Mouse (Mus musculus) cerebellum, postnatal 4 days (tissue): ENCODE measurements around the gene Iqcn.

Experiments used
- DNase-seq, 2 experiments: peaks; one replicate each; pipeline ENCODE4 v3.0.0; 2022; ENCODE audit warnings: low spot score in 2 of 2, mixed read lengths in 1 of 2

Gene Iqcn

DNA sequence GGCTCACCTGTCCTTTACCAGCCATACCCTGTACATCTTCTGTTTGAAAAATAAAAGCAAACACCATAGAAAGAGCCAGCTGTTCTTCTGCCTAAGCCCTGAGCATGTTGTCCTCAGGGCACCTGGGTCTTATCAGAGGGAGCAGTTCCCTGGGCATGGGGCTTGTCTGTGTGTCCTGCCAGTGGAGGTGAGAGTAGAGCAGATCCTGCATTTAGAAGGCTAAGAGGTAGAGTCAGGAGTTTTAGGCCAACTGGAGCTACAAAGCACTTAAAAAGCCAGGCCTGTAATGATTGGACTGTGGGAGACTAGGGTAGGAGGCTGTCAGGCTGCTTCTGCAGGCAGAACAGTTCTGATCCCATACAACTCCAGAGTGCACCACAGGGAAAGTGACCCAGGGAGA, 24.6 kb upstream of the Iqcn start:
- DNase-seq: no peak

DNA sequence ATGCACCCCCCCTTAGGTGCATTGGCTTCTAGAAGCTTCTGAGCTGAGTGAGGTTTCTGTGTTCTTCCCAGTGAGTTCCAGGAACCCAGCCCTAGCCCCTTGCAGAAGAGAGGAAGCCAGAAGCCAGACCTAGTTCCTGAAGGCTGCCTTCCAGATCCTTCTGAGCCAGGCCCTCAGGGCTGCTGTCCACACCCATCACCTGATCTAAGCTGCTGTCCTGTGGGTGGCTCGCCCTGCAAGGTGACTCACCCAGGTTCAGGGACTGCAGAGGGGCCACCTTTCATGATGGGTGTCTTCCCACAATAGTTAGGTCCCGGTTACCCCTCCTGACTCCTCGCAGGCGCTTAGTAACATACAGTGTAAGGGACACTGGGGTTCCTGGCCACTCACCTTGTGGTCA, 23.9 kb upstream of the Iqcn start:
- no peak for DNase-seq

GRCm38 (mm10) chr8:70680039-70680438, 23.2 kb upstream of the Iqcn start:
- no peak for DNase-seq

DNA sequence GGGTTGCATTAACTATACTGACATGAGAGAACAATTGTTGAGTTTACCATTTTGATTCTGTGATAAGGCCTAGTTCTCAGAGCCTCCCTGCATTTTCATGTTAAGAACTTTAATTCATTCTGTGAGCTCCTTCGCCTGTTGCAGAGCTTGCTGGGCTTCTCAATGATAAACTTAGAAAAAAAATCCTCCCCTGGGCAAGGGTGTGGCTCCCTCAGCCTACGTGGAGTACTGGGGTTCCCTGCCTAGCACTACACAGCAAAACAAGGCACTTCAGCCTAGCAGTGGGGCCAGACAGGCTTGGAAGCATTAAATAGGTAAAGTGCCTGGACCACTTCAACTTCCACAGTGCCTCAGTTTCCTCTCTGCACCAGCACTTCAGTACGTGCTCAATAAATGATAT, 21.8 kb upstream of the Iqcn start:
- DNase-seq: no peak

DNA sequence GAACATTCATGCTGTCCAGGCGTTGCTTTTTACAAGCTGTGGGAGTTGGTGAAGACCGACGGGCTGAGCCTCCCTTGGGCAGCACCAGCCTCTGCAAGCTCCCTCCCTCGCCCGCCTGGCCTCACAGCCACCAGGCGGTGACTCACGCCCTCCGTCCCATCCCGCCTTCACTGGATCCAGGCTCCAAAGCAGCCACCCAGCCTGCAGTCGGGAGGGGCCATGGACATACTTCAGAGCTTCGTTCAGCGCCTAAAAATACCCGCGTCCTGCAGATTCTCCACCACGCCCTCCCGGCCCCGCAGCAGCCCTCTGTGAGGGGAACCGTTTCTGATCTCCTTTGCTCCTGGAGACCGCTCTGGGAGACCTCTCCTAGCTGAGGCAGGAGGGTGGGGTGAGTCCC, 21.1 kb upstream of the Iqcn start:
- DNase-seq: no peak

- DNase-seq: no peak
Measured at GRCm38 (mm10) chr8:70682692-70683091, 20.6 kb upstream of the Iqcn start.

DNA sequence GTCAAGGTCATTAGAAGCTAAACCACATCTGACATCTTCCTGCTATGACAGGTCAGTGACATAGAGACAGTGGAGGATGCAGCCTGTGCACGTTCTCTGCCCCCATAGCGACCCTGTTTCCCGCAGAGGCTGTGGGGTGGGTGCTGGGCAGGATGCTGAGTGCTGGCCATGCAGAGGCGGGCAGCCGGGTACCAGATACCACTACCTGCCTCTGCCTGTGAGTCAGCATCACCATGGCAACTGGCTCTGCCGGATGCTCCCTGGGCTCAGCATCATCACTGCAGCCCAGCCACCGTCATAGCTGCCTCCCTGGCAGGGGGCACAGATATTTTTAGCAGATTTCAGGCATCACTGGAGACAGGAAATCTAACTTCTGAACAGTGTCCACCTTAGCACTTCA, 19.0 kb upstream of the Iqcn start:
- DNase-seq: no peak

DNA sequence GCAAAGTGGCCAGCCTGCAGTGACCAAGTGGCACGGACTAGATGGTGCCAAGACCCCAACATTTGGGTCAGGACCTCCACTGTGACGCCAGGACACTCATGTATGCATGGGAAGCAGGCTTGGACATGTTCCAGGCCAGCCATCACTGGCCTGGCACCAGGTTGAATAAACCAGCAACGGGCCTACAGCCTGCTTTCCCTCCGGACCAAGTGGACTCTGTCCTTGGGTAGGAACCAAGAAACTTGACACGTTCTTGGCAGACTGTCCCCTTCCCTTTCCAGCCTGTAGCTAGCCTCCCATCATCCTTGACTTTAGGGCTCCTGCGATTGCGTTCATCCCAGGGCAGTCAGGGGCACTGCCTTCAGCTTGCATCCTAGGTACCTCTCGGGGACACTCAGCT, 15.7 kb upstream of the Iqcn start:
- peak in 1 of 2 experiments; percentile 58 for DNase-seq

- no peak for DNase-seq
Measured at GRCm38 (mm10) chr8:70688136-70688535, 15.1 kb upstream of the Iqcn start.

GRCm38 (mm10) chr8:70689892-70690390, 13.3 kb upstream of the Iqcn start:
- DNase-seq: no peak

DNA sequence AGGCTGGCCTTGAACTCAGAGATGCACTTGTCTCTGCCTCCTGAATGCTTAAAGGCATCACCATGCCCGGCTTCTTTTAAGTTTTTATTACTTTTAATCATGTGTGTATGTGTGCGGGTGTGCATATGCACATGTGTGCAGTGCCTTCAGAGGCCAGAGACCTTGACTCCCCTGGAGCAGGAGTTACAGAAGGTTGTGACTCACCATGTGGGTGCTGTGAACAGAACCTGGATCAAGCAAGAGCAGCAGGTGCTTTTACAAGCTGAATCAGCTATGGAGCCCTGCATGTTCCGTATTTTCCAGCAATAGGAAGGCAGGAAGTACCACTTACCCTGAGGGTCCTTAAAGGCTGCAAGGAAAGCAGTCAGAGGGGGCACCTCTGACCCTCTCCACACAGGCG, 12.0 kb upstream of the Iqcn start:
- no peak for DNase-seq

DNA sequence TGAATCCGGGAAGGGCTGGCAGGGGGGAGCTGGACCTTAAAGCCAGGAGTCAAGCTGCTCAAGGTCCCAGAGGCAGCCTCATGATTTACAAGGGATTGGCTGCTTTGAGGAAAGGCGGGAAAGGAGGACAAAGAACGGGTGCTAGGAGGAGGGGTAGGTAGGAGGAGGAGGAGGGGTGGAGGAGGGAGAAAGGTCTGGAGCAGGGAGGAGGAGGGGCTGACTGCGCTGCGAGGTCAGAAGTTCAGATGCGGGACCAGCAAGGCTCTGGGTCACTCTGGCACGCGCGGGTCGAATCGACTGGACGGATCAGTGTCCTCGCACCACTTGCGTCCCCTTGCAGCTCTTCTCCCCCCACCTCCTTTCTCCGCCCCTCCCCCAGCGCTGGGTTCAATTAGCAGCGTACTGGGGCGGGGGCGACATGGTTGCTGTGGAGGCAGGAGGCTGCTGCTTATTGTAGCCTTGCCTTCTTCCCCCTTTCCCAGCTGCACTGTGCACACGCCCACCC, 11.5 kb upstream of the Iqcn start:
- no peak for DNase-seq

GRCm38 (mm10) chr8:70693636-70694035, 9.6 kb upstream of the Iqcn start:
- no peak for DNase-seq

- no peak for DNase-seq
Measured at GRCm38 (mm10) chr8:70695318-70696018, 7.8 kb upstream of the Iqcn start.

DNA sequence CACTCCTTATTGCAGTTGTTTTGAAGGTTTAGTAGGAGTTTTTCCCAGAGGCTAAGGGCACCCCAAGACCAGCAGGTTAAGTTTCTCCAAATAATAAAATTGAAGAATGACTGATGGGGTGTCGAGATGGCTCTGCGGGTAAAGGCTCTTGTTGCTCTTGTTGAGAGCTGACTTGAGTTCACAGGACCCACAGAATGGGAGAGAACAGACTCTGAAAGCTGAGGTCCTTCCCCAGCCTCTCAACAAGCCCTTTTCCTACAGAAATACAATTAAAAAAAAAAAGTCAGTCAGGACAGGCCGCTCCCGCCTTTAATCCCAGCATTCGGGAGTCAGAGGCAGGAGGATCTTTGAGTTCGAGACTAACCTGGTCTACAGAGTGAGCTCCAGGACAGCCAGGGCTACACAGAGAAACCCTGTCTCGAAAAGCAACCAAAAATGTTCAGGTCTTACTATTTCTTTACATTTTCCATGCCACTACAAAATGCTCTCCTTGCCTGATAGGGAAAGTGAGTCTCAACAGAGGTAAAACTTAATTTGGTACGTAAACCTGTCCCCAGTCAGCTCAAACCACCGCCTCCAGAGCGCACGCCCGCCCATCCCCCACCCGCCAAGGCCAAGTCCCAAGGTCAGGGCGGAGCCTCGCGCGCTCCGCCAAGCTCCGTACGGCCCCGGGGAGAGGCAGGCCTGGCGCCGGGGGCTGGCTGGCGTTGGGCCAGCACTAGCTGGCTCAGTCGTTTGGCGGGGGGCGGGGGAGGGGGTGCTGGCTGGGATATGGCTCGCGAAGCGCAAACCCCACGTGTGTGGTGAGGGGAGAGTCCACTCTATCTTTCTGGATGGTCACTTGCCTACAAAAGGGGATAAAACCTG, 7.0 kb upstream of the Iqcn start:
- peak in 1 of 2 experiments; percentile 73 for DNase-seq

DNA sequence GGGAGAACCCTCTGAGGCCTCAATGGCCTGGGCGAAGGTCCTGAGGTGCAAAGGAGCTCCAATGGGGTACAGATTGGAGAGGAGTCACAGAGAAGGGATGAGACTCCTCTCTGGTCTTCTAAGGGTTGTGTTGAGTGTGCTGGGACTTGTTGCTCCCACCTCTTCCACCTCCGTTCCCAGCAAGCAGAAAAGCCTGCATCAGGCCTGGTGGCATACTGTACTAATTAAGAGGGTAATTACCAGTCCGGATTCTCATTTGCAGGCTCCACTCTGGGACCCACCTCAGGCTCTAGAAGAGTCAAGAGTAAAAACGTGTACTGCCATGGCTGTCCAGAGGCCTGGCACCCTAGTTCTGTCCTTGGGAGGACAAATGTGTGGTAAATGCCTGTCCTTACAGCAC, 6.3 kb upstream of the Iqcn start:
- no peak for DNase-seq

DNA sequence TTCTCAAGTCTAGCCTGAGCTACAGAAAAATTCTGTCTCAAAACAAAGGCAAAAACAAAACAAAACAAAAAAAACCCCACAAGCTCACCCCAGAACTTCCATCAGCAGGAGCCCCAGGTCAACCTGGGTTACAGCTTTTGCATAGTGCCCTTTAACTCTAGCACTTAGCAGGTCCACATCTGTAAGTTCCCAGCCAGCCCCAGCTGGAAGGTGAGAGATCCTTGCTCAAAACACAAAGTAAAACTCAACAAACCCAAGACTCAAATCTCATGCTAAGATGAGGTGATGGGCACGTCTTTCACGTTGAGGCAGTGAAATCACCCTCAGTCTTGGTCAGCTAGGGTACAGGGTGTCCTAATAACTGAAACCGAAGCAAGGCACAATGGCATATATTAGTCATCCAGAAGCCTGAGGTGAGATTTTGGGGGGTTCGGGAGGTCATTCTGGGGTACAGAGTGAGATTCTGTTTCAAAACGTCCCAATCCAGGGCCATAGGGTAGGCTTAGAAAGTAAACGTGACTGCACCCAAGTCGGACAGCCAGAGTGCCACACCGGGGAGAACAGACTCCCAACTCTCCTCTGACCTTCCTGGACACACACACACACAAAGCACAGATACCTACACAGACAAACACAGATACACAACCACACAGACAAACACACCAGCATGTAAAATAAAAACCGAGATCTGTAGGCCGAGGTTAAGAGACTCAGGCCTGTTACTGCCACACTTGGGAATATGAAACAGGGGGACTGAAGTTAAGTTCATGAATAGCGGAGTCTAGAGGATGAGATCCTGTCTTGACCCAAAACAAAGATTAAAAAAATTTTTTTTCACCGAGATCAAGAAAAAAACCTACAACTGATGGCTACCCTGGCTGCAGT, 5.6 kb upstream of the Iqcn start:
- no peak for DNase-seq

- DNase-seq: peak; percentile 98 to 99
Measured at GRCm38 (mm10) chr8:70698310-70699109, 4.7 kb upstream of the Iqcn start, which contains the start of gene Jund. Gene Jund (plus strand): TSS chr8:70698949.

- peak in 1 of 2 experiments; percentile 58 for DNase-seq
Measured at GRCm38 (mm10) chr8:70699116-70699833, 4.0 kb upstream of the Iqcn start.
